Comparison of ENCODE assay signal across 9 mouse cellular contexts in the genomic region with DNA sequence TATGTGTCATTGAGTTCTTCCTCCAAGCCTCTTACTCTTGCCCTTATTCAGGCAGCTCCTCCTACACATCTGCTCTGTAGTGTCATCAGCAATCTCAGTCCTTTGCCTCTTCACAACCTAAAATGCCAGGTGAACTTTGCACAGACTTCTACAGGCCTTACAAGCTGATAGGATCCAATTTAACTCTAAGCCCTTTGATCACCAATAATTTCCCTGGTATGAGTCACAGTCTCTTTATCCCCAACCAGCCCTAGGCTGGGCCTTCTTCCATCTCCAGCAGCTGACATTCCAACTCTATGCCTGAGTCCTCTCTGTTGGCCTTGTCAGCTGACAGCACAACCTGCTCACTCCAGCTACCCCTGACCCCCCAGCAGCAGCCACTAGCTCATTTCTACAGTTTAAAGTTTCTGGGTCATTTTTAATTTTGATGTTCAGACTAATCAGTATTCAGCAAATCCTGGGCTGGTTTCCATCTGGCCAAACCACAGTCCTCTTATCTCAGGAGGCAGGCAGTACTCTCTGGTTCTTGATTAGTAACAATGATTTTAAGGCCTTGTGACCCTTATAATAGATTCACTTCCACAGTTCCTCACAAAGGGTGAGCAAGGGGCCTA. TPM values are rescaled to one million over a fixed set of nuclear protein-coding genes. Genes with fewer than 3 reads are reported as not detected.
DNase-seq lines count a peak whose midpoint lies in the region; ATAC-seq and TF ChIP-seq lines count a peak whose summit lies in the region.
"Had no signal": no experiment of that assay in that cellular context is flagged by ENCODE, and none has a peak within 500 bp of the region (broad histone marks: within the 10 kb centered on the region; RNA-seq: fewer than 3 reads in every experiment).

No protein-coding gene starts in this region.

- peaks cover 21% of the 10 kb centered on the region for H3K4me1 ChIP-seq in spleen, adult 2 months (ENCODE audit: control insufficient read depth, insufficient read depth, insufficient read length)
- H3K4me1 ChIP-seq in heart, embryonic 10.5 days = peaks cover 25% of the 10 kb centered on the region; the same call in 1 of the 2 replicates
- H3K4me1 ChIP-seq in forebrain, embryonic 16.5 days (replicated peaks; ENCODE audit: control insufficient read depth, insufficient read depth, low read length) = no peaks in the 10 kb centered on the region
- peaks cover 6% of the 10 kb centered on the region for H3K4me1 ChIP-seq in thymus, adult 2 months (replicated peaks; ENCODE audit: control insufficient read depth, insufficient read depth, low read length)
- H3K4me1 ChIP-seq: midbrain, embryonic 12.5 days had no signal

- H3K27ac ChIP-seq in spleen, adult 2 months (ENCODE audit: insufficient read depth, low read length) = peak overlapping the region; percentile 78
- peak overlapping the region; percentile 56 for H3K27ac ChIP-seq in heart, embryonic 10.5 days
- H3K27ac ChIP-seq in forebrain, embryonic 16.5 days (ENCODE audit: low read length) = no peak overlapping the region
- H3K27ac ChIP-seq in thymus, adult 2 months (ENCODE audit: control insufficient read depth, insufficient read depth, low read length) = no peak overlapping the region
- H3K27ac ChIP-seq: midbrain, embryonic 12.5 days had no signal

- no peak for DNase-seq in spleen, adult 2 months (ENCODE audit: low read depth in 1 of 2, low spot score in 2 of 2)
- DNase-seq in spleen, postnatal 4 days (ENCODE audit: low spot score in 2 of 2) = no peak
- no peak for DNase-seq in heart, embryonic 10.5 days (ENCODE audit: low spot score)
- DNase-seq in kidney, postnatal 4 days = peak; percentile 71 to 78
- DNase-seq in ovary, postnatal 36 days (ENCODE audit: low spot score) = peak; percentile 27
- no peak for DNase-seq in layer of hippocampus, adult 9-11 months
- DNase-seq in thymus, adult 2 months = no peak

- H3K9ac ChIP-seq in forebrain, embryonic 16.5 days (replicated peaks; ENCODE audit: low read depth, low read length) = no peak overlapping the region
- H3K9ac ChIP-seq: midbrain, embryonic 12.5 days had no signal

- TF ChIP-seq CTCF in spleen, adult 2 months (IDR thresholded peaks at IDR 0.05; ENCODE audit: extremely low read depth, insufficient read depth, insufficient read length, insufficient replicate concordance) = no peak
- TF ChIP-seq CTCF in thymus, adult 2 months (IDR thresholded peaks at IDR 0.05; ENCODE audit: borderline replicate concordance, control insufficient read depth, extremely low read depth, insufficient read depth, low read length, poor library complexity) = no peak

- H3K4me3 ChIP-seq in spleen, adult 2 months (ENCODE audit: extremely low read depth, insufficient read depth, insufficient read length) = no peak overlapping the region
- H3K4me3 ChIP-seq in heart, embryonic 10.5 days = no peak overlapping the region
- no peak overlapping the region for H3K4me3 ChIP-seq in forebrain, embryonic 16.5 days (replicated peaks; ENCODE audit: low read length)
- H3K4me3 ChIP-seq in thymus, adult 2 months (ENCODE audit: control insufficient read depth, insufficient read depth, low read length) = no peak overlapping the region
- H3K4me3 ChIP-seq: midbrain, embryonic 12.5 days had no signal

- H3K27me3 ChIP-seq in spleen, adult 2 months (ENCODE audit: control insufficient read depth, insufficient read depth, low read length) = no peaks in the 10 kb centered on the region
- H3K27me3 ChIP-seq in heart, embryonic 10.5 days (ENCODE audit: insufficient read depth, poor library complexity, severe bottlenecking) = no peaks in the 10 kb centered on the region
- no peaks in the 10 kb centered on the region for H3K27me3 ChIP-seq in forebrain, embryonic 16.5 days (replicated peaks; ENCODE audit: control insufficient read depth, insufficient read depth, low read length)
- H3K27me3 ChIP-seq in thymus, adult 2 months (ENCODE audit: control insufficient read depth, insufficient read depth, low read length) = no peaks in the 10 kb centered on the region
- H3K27me3 ChIP-seq: midbrain, embryonic 12.5 days had no signal

- no peak overlapping the region for H3K4me2 ChIP-seq in forebrain, embryonic 16.5 days (ENCODE audit: low read length)
- H3K4me2 ChIP-seq: midbrain, embryonic 12.5 days had no signal

- ATAC-seq in forebrain, embryonic 16.5 days = no peak

- H3K9me3 ChIP-seq in heart, embryonic 10.5 days = no peaks in the 10 kb centered on the region
- H3K9me3 ChIP-seq in forebrain, embryonic 16.5 days (ENCODE audit: control insufficient read depth, low read length) = no peaks in the 10 kb centered on the region
- H3K9me3 ChIP-seq: midbrain, embryonic 12.5 days had no signal

- no peak for TF ChIP-seq POLR2A in spleen, adult 2 months (IDR thresholded peaks at IDR 0.05; ENCODE audit: low read depth, low read length)
- no peak for TF ChIP-seq POLR2A in thymus, adult 2 months (IDR thresholded peaks at IDR 0.05; ENCODE audit: control insufficient read depth, extremely low read depth, insufficient read depth, low read length, poor library complexity)

- no peaks in the 10 kb centered on the region for H3K36me3 ChIP-seq in spleen, adult 2 months (ENCODE audit: control insufficient read depth, insufficient read depth, low read length)
- no peaks in the 10 kb centered on the region for H3K36me3 ChIP-seq in heart, embryonic 10.5 days
- H3K36me3 ChIP-seq in forebrain, embryonic 16.5 days (ENCODE audit: control insufficient read depth, insufficient read depth) = no peaks in the 10 kb centered on the region
- no peaks in the 10 kb centered on the region for H3K36me3 ChIP-seq in thymus, adult 2 months (ENCODE audit: control insufficient read depth, insufficient read depth, low read length)
- H3K36me3 ChIP-seq: midbrain, embryonic 12.5 days had no signal

RNA-seq across cellular contexts. Expression of a gene that starts 8.1 kb away (rescaled TPM):
- 12.7 and 18.7 TPM in 2 replicates for polyA plus RNA-seq in spleen, adult 2 months (2012; rRNA removed)
- 98.3 and 109 TPM in 2 replicates for polyA plus RNA-seq in heart, embryonic 10.5 days (2016; fragmentation: Nextera tagmentation; extraction: Ambion mirVana)
- polyA plus RNA-seq in forebrain, embryonic 16.5 days (2015; fragmentation: Nextera tagmentation; extraction: Ambion mirVana) = 52.6 and 55.2 TPM in 2 replicates
- polyA plus RNA-seq in thymus, adult 2 months (2012; rRNA removed) = 29.3 and 41.9 TPM in 2 replicates

RNA-seq across cellular contexts. Expression of a gene that starts 16.1 kb away (rescaled TPM):
- polyA plus RNA-seq in spleen, adult 2 months (2012; rRNA removed) = 3.4 and 4.4 TPM in 2 replicates
- polyA plus RNA-seq in heart, embryonic 10.5 days (2016; fragmentation: Nextera tagmentation; extraction: Ambion mirVana) = 19.2 and 21.9 TPM in 2 replicates
- polyA plus RNA-seq in forebrain, embryonic 16.5 days (2015; fragmentation: Nextera tagmentation; extraction: Ambion mirVana) = 14.1 and 15.1 TPM in 2 replicates
- polyA plus RNA-seq in thymus, adult 2 months (2012; rRNA removed) = 8.4 and 8.7 TPM in 2 replicates

RNA-seq across cellular contexts. Expression of a gene that starts 42.3 kb away (rescaled TPM):
- 7.9 and 8.9 TPM in 2 replicates for polyA plus RNA-seq in spleen, adult 2 months (2012; rRNA removed)
- 30.5 and 36.7 TPM in 2 replicates for polyA plus RNA-seq in heart, embryonic 10.5 days (2016; fragmentation: Nextera tagmentation; extraction: Ambion mirVana)
- 62.0 and 68.8 TPM in 2 replicates for polyA plus RNA-seq in forebrain, embryonic 16.5 days (2015; fragmentation: Nextera tagmentation; extraction: Ambion mirVana)
- polyA plus RNA-seq in thymus, adult 2 months (2012; rRNA removed) = 16.4 and 18.9 TPM in 2 replicates

Comparison
In these comparisons a context has a peak if more than half of its experiments do, and no peak if none do; other contexts are left out.
1. DNase-seq: peak in kidney, postnatal 4 days (2 of 2) and ovary, postnatal 36 days (single experiment); none in spleen, adult 2 months (0 of 2), spleen, postnatal 4 days (0 of 2), heart, embryonic 10.5 days (single experiment), layer of hippocampus, adult 9-11 months (single experiment) and thymus, adult 2 months (single experiment).
2. H3K27ac ChIP-seq: peak in spleen, adult 2 months (single experiment) and heart, embryonic 10.5 days (single experiment); none in forebrain, embryonic 16.5 days (single experiment) and thymus, adult 2 months (single experiment).